ENCODE assay signal across 8 mouse cellular contexts in genomic region chr11:3408997-3409732, GRCm38 (mm10). TPM values are rescaled to one million over a fixed set of nuclear protein-coding genes. Genes with fewer than 3 reads are reported as not detected.
DNase-seq lines count a peak whose midpoint lies in the region; ATAC-seq and TF ChIP-seq lines count a peak whose summit lies in the region.

Limk2 (minus strand) TSS chr11:3409189.

- H3K9ac ChIP-seq in ES-E14 (ENCODE audit: insufficient read depth, low read depth, low read length, poor library complexity, severe bottlenecking), result peak within 1 kb of the TSS; percentile 80
- H3K9ac ChIP-seq in forebrain, embryonic 16.5 days (replicated peaks; ENCODE audit: low read depth, low read length), result peak within 1 kb of the TSS; percentile 73
- peak within 1 kb of the TSS; percentile 80 for H3K9ac ChIP-seq in lung, embryonic 14.5 days

- 3% methylated on average over 44 of the region's 45 CpGs for WGBS in forebrain, embryonic 16.5 days
- 3% methylated on average over 45 of the region's 45 CpGs for WGBS in lung, embryonic 14.5 days
- 3% methylated on average over 45 of the region's 45 CpGs for WGBS in olfactory bulb, adult 2 months
- 3% methylated on average over 45 of the region's 45 CpGs for WGBS in thymus, adult 2 months

- H3K4me3 ChIP-seq in ES-E14 (ENCODE audit: insufficient read depth in 1 of 2, low read depth in 1 of 2, low read length in 2 of 2, poor library complexity in 1 of 2, severe bottlenecking in 1 of 2), result peak within 1 kb of the TSS; percentile 92 to 96
- H3K4me3 ChIP-seq in forebrain, embryonic 16.5 days (replicated peaks; ENCODE audit: low read length), result peak within 1 kb of the TSS; percentile 78
- peak within 1 kb of the TSS; percentile 64 for H3K4me3 ChIP-seq in layer of hippocampus, adult 2 months
- H3K4me3 ChIP-seq in lung, embryonic 14.5 days (ENCODE audit: low read depth, low read length), result peak within 1 kb of the TSS; percentile 74
- H3K4me3 ChIP-seq in olfactory bulb, adult 2 months (ENCODE audit: insufficient read depth, low read depth, low read length), result peak within 1 kb of the TSS; percentile 90
- H3K4me3 ChIP-seq in thymus, adult 2 months (ENCODE audit: control insufficient read depth, insufficient read depth, low read length), result peak within 1 kb of the TSS; percentile 84

- intact Hi-C loops in heart, postnatal 36 days (cut with DNase I), result loop anchor here (1.0 to 2.0 kb wide), 3 partner anchors 22 to 62 kb away; partner anchors contain the start of gene Rnf185

- H3K4me1 ChIP-seq in ES-E14 (ENCODE audit: control insufficient read depth in 2 of 2, insufficient read depth in 2 of 2, low read length in 2 of 2, poor library complexity in 1 of 2), result peaks cover 0 to 2% of the 10 kb centered on the region in 2 experiments; a peak in 2 of 4 replicates
- peaks cover 13% of the 10 kb centered on the region for H3K4me1 ChIP-seq in forebrain, embryonic 16.5 days (replicated peaks; ENCODE audit: control insufficient read depth, insufficient read depth, low read length)
- no peaks in the 10 kb centered on the region for H3K4me1 ChIP-seq in lung, embryonic 14.5 days (ENCODE audit: insufficient read depth)
- peaks cover 6% of the 10 kb centered on the region for H3K4me1 ChIP-seq in olfactory bulb, adult 2 months (ENCODE audit: control insufficient read depth, insufficient read depth, low read length)
- H3K4me1 ChIP-seq in thymus, adult 2 months (replicated peaks; ENCODE audit: control insufficient read depth, insufficient read depth, low read length), result peaks cover 10% of the 10 kb centered on the region

- H3K36me3 ChIP-seq in ES-E14 (ENCODE audit: control insufficient read depth, insufficient read depth, low read length, poor library complexity, severe bottlenecking), result peaks cover 1% of the 10 kb centered on the region; the same call in 1 of the 2 replicates
- H3K36me3 ChIP-seq in forebrain, embryonic 16.5 days (ENCODE audit: control insufficient read depth, insufficient read depth), result peaks cover 4% of the 10 kb centered on the region; the same call in 1 of the 2 replicates
- 0 out of 2 replicates have a peak, but pooled peaks cover 7% of the 10 kb centered on the region for H3K36me3 ChIP-seq in lung, embryonic 14.5 days (ENCODE audit: insufficient read depth)
- H3K36me3 ChIP-seq in thymus, adult 2 months (ENCODE audit: control insufficient read depth, insufficient read depth, low read length), result no peaks in the 10 kb centered on the region

- peak; percentile 87 for ATAC-seq in forebrain, embryonic 16.5 days
- ATAC-seq in lung, embryonic 14.5 days (ENCODE audit: insufficient read depth), result peak; percentile 93

- 0 out of 2 replicates have a peak, but pooled peaks have one; percentile 13 for TF ChIP-seq POLR2A in olfactory bulb, adult 2 months (IDR thresholded peaks at IDR 0.05; ENCODE audit: insufficient read depth, low read depth, low read length)
- TF ChIP-seq POLR2A in thymus, adult 2 months (IDR thresholded peaks at IDR 0.05; ENCODE audit: control insufficient read depth, extremely low read depth, insufficient read depth, low read length, poor library complexity), result peak; percentile 69

- no peaks in the 10 kb centered on the region for H3K27me3 ChIP-seq in forebrain, embryonic 16.5 days (replicated peaks; ENCODE audit: control insufficient read depth, insufficient read depth, low read length)
- no peaks in the 10 kb centered on the region for H3K27me3 ChIP-seq in lung, embryonic 14.5 days (ENCODE audit: insufficient read depth, low read length)
- H3K27me3 ChIP-seq in thymus, adult 2 months (ENCODE audit: control insufficient read depth, insufficient read depth, low read length), result no peaks in the 10 kb centered on the region

- no peaks in the 10 kb centered on the region for H3K9me3 ChIP-seq in ES-E14 (ENCODE audit: control insufficient read depth, insufficient read depth, low read depth, low read length)
- H3K9me3 ChIP-seq in forebrain, embryonic 16.5 days (ENCODE audit: control insufficient read depth, low read length), result no peaks in the 10 kb centered on the region
- no peaks in the 10 kb centered on the region for H3K9me3 ChIP-seq in lung, embryonic 14.5 days (ENCODE audit: low read depth, low read length)

- peak; percentile 83 for TF ChIP-seq CTCF in layer of hippocampus, adult 2 months (conservative IDR thresholded peaks at IDR 0.05)
- TF ChIP-seq CTCF in lung, embryonic 14.5 days (IDR thresholded peaks at IDR 0.05; ENCODE audit: low read depth), result peak; percentile 83
- TF ChIP-seq CTCF in olfactory bulb, adult 2 months (IDR thresholded peaks at IDR 0.05; ENCODE audit: insufficient read depth, low read depth, low read length), result peak; percentile 91
- peak; percentile 82 for TF ChIP-seq CTCF in thymus, adult 2 months (IDR thresholded peaks at IDR 0.05; ENCODE audit: borderline replicate concordance, control insufficient read depth, extremely low read depth, insufficient read depth, low read length, poor library complexity)

- in situ Hi-C loops in ES-E14 (cut with MboI; ENCODE audit: low sequenced_read_pairs in 2 of 2, unreplicated experiment in 2 of 2), result no loop called here

- peak within 1 kb of the TSS; percentile 92 for H3K4me2 ChIP-seq in forebrain, embryonic 16.5 days (ENCODE audit: low read length)
- peak within 1 kb of the TSS; percentile 67 for H3K4me2 ChIP-seq in lung, embryonic 14.5 days

- H3K27ac ChIP-seq in ES-E14 (ENCODE audit: insufficient read depth, low read depth, low read length, poor library complexity, severe bottlenecking), result peak within 1 kb of the TSS; percentile 9; the same call in 1 of the 2 replicates
- peak within 1 kb of the TSS; percentile 41; the same call in 1 of the 2 replicates for H3K27ac ChIP-seq in forebrain, embryonic 16.5 days (ENCODE audit: low read length)
- H3K27ac ChIP-seq in layer of hippocampus, adult 2 months, result peak within 1 kb of the TSS; percentile 79
- H3K27ac ChIP-seq in lung, embryonic 14.5 days (ENCODE audit: low read depth), result peak within 1 kb of the TSS; percentile 64
- H3K27ac ChIP-seq in olfactory bulb, adult 2 months (ENCODE audit: insufficient read depth, low read depth, low read length), result peak within 1 kb of the TSS; percentile 45
- H3K27ac ChIP-seq in thymus, adult 2 months (ENCODE audit: control insufficient read depth, insufficient read depth, low read length), result no peak within 1 kb of the TSS

- DNase-seq in ES-E14 (ENCODE audit: low read depth, low spot score), result peak; percentile 92
- peak; percentile 91 for DNase-seq in cerebellum, adult 11-12 months
- DNase-seq in heart, postnatal 36 days, result peak; percentile 90 to 91
- DNase-seq in layer of hippocampus, adult 2 months (ENCODE audit: low spot score in 2 of 2), result peak; percentile 83 to 92
- peak; percentile 94 for DNase-seq in lung, embryonic 14.5 days
- peak; percentile 97 for DNase-seq in thymus, adult 2 months

TF ChIP-seq in ES-E14, 5 proteins besides CTCF, POLR2A, EP300 and RAD21:
- peak; percentile 49 for TF ChIP-seq ZC3H11A (IDR thresholded peaks at IDR 0.05; ENCODE audit: borderline replicate concordance, low read depth, low read length)
- no peak for TF ChIP-seq MAFK (IDR thresholded peaks at IDR 0.05; ENCODE audit: insufficient read depth, low read depth, low read length)
- no peak for TF ChIP-seq ZNF384 (IDR thresholded peaks at IDR 0.05; ENCODE audit: low read depth, low read length)
- TF ChIP-seq HCFC1 (IDR thresholded peaks at IDR 0.05; ENCODE audit: borderline replicate concordance, insufficient read depth, low read length), result peak; percentile 69
- peak; percentile 82; the same call in 1 of the 2 replicates for TF ChIP-seq CHD2 (IDR thresholded peaks at IDR 0.05; ENCODE audit: low read depth, low read length)

RNA-seq across cellular contexts. Expression of gene Limk2, which starts in this region (rescaled TPM):
- total RNA-seq in ES-E14 (2012; rRNA removed), result 80.5 and 93.3 TPM in 2 replicates
- polyA plus RNA-seq in forebrain, embryonic 16.5 days (2015; fragmentation: Nextera tagmentation; extraction: Ambion mirVana), result 110 and 127 TPM in 2 replicates
- 10 to 100 TPM; 17.6 to 24.8 TPM for total RNA-seq in heart, postnatal 36 days (2021)
- 100 to 1,000 TPM in 1 of 2 experiments, 10 to 100 TPM in 1; 97.6 to 117 TPM for total RNA-seq in layer of hippocampus, adult 2 months (2021)
- 45.3 and 49.1 TPM in 2 replicates for polyA plus RNA-seq in lung, embryonic 14.5 days (2014; fragmentation: Nextera tagmentation; extraction: Ambion mirVana)
- not detected in 2 replicates for polyA plus RNA-seq in olfactory bulb, adult 2 months (2012; ENCODE audit: insufficient read depth, insufficient read length, low replicate concordance, missing spikeins)
- polyA plus RNA-seq in thymus, adult 2 months (2012; rRNA removed), result 167 and 185 TPM in 2 replicates
